Mouse (Mus musculus) ES-E14 (cell line): ENCODE results near the gene Fem1a. TPM values are rescaled to one million over a fixed set of nuclear protein-coding genes. Genes with fewer than 3 reads are reported as not detected.

Experiments used
- DNase-seq: peaks from one replicate; pipeline ENCODE4 v3.0.0-alpha.2; 2013; ENCODE audit warnings: low read depth, low spot score
- H3K27ac ChIP-seq: 2 replicates; pipeline ENCODE4 v1.5.1; 2012; ENCODE audit warnings: low read depth, mild to moderate bottlenecking, low read length, moderate library complexity, mixed read lengths; ENCODE audit not compliant: poor library complexity, insufficient read depth, severe bottlenecking
- H3K36me3 ChIP-seq: 2 replicates; pipeline ENCODE4 v1.6.1; 2012; ENCODE audit warnings: mild to moderate bottlenecking, low read length, moderate library complexity, mixed read lengths; ENCODE audit not compliant: control insufficient read depth, poor library complexity, insufficient read depth, severe bottlenecking
- H3K4me1 ChIP-seq, 2 experiments: fragments of 150-350 bp in 1 of 2; sonication (generic) in 1 of 2; 2 replicates each; pipeline ENCODE4 v1.6.1; 2012; ENCODE audit warnings: low read length in 2 of 2, mild to moderate bottlenecking in 1 of 2, mixed read lengths in 1 of 2; ENCODE audit not compliant: control insufficient read depth in 2 of 2, insufficient read depth in 2 of 2, poor library complexity in 1 of 2
- H3K4me3 ChIP-seq, 2 experiments: fragments of 150-350 bp in 1 of 2; sonication (generic) in 1 of 2; 2 replicates each; pipeline ENCODE4 v1.5.1; 2012; ENCODE audit warnings: low read length in 2 of 2, low read depth in 1 of 2, mild to moderate bottlenecking in 1 of 2, mixed read lengths in 1 of 2; ENCODE audit not compliant: insufficient read depth in 1 of 2, poor library complexity in 1 of 2, severe bottlenecking in 1 of 2
- H3K9ac ChIP-seq: 2 replicates; pipeline ENCODE4 v1.6.1; 2012; ENCODE audit warnings: low read depth, mild to moderate bottlenecking, low read length, mixed read lengths; ENCODE audit not compliant: poor library complexity, insufficient read depth, severe bottlenecking
- H3K9me3 ChIP-seq: fragments of 150-350 bp; sonication (generic); 2 replicates; pipeline ENCODE4 v1.6.1; 2012; ENCODE audit warnings: low read depth, mild to moderate bottlenecking, low read length; ENCODE audit not compliant: control insufficient read depth, insufficient read depth
- CHD2 ChIP-seq: IDR thresholded peaks from 2 replicates; pipeline ENCODE4 v1.6.1; 2014; ENCODE audit warnings: mild to moderate bottlenecking, low read depth, low read length, inconsistent platforms
- HCFC1 ChIP-seq: IDR thresholded peaks from 2 replicates; pipeline ENCODE4 v1.6.1; 2012; ENCODE audit warnings: low read length, inconsistent platforms, borderline replicate concordance; ENCODE audit not compliant: insufficient read depth
- MAFK ChIP-seq: IDR thresholded peaks from 2 replicates; pipeline ENCODE4 v1.6.1; 2014; ENCODE audit warnings: mild to moderate bottlenecking, low read depth, low read length, inconsistent platforms; ENCODE audit not compliant: insufficient read depth
- ZC3H11A ChIP-seq: IDR thresholded peaks from 2 replicates; pipeline ENCODE4 v1.6.1; 2012; ENCODE audit warnings: low read depth, mild to moderate bottlenecking, inconsistent platforms, low read length, borderline replicate concordance
- ZNF384 ChIP-seq: IDR thresholded peaks from 2 replicates; pipeline ENCODE4 v1.6.1; 2012; ENCODE audit warnings: low read depth, low read length, inconsistent platforms
- in situ Hi-C, 2 experiments: fragments of 600-800 bp; cut with MboI; formaldehyde crosslinking; loops; one replicate each; pipeline ENCODE4 v1.15.1; 2025; ENCODE audit warnings: low sequenced_read_pairs in 2 of 2, inconsistent platforms in 1 of 2; ENCODE audit not compliant: unreplicated experiment in 2 of 2
- total RNA-seq: library from RNA; depleted of rRNA; stranded (reverse); fragments of 300-350 nt; gene quantifications from 2 replicates; pipeline ENCODE4 v1.2.3, GENCODE M21; 2012

The Fem1a gene
- total RNA-seq, 1 experiment = 18.8 TPM

- no peaks in the 10 kb centered on the region; the same call in 1 of the 2 replicates for H3K36me3 ChIP-seq
- DNase-seq = no peak
- peaks cover 13 to 24% of the 10 kb centered on the region in 2 experiments for H3K4me1 ChIP-seq
- H3K4me3 ChIP-seq = no peak within 1 kb of the TSS; a peak in 1 of 4 replicates
- no peak within 1 kb of the TSS; the same call in 1 of the 2 replicates for H3K27ac ChIP-seq
- TF ChIP-seq ZC3H11A = no peak
- TF ChIP-seq CHD2 = no peak
- no peak for TF ChIP-seq MAFK
- TF ChIP-seq HCFC1 = no peak
- TF ChIP-seq ZNF384 = no peak
- H3K9me3 ChIP-seq = no peaks in the 10 kb centered on the region
- H3K9ac ChIP-seq = peak within 1 kb of the TSS; percentile 65; the same call in 1 of the 2 replicates
- in situ Hi-C loops = no loop called here
Measured at GRCm38 (mm10) chr17:56292531-56293222, 36.1 kb downstream of the Fem1a start, which contains the start of gene Plin3. Plin3 (minus strand) TSS chr17:56292873.

DNA sequence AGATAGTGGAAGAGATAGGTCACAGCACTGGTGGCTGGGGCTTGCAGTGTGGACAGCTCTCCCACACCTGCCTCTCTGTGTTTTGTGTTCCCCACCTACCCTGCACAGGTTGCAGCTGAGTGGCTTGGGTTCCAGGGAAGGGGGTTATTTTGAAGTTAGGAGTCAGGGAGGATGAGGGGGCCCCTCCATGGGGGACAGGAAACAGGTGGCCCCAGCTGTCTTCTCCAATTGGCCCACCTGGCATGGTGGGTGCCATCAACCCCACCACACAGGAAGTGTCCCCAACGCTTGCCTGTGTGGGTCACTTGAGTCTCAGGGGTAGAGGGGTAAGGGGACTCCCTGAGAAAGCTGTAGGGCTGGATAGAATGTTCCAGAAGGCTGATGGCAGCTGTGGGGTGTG is 36.7 kb downstream of the Fem1a start:
- Histone ChIP-seq H3K36me3 (no peaks in the 10 kb centered on the region), H3K9ac (no peak overlapping the region), H3K4me1 (peaks cover 12 to 19% of the 10 kb centered on the region in 2 experiments), H3K27ac (no peak overlapping the region), H3K9me3 (no peaks in the 10 kb centered on the region), H3K4me3 (no peak overlapping the region)
- in situ Hi-C loops = no loop called here
- TF ChIP-seq ZNF384 (no peak), HCFC1 (no peak), ZC3H11A (no peak), CHD2 (no peak), MAFK (no peak)
- DNase-seq = no peak

DNA sequence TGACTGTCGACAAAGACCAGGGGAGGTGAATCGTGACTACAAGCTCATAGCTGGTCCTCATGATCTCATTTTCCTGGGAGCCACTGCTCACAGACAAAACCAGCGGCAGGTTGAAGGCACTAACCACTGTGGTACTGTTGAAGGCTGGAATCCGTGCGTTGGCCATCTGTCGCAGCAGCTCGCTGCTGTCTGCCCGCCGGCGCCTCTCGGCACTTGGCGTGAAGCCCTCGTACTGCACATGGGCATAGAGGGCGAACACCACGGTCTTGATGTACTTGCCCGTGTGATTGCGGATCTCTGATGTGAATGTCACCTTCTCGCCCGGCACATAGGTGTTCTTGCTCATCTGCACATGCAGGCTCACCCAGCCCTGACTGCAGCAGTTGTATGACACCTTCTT is 37.6 kb downstream of the Fem1a start:
- no peak for TF ChIP-seq CHD2
- no peak for TF ChIP-seq MAFK
- TF ChIP-seq ZC3H11A = no peak
- TF ChIP-seq HCFC1 = no peak
- TF ChIP-seq ZNF384 = no peak
- in situ Hi-C loops = no loop called here
- Histone ChIP-seq H3K36me3 (no peaks in the 10 kb centered on the region), H3K4me1 (peaks cover 6 to 17% of the 10 kb centered on the region in 2 experiments), H3K27ac (no peak overlapping the region), H3K9ac (peak overlapping the region; percentile 41; the same call in 1 of the 2 replicates), H3K9me3 (no peaks in the 10 kb centered on the region), H3K4me3 (peak overlapping the region in 1 of 2 experiments; percentile 17; a peak in 1 of 4 replicates)
- no peak for DNase-seq

DNA sequence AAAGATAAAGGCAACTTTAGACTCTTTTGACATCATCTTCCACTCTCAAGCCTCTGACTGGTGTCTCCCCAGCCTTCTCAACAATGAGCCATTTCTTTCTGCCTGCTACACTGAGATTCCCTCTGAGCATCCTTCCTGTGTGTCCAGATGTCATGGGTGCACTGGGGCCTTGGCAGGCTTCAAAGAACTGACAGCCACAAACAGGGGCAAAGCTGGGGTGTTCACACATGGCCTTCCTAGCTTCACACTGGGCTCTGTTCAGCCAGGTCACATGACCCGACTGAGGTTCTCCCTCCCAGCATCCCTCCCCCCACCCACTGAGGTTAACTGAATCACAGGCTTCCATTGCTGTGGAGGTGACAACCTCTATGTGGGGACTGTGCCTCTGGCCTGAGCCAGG is 39.6 kb downstream of the Fem1a start:
- Histone ChIP-seq H3K36me3 (no peaks in the 10 kb centered on the region), H3K4me1 (peaks cover 1 to 27% of the 10 kb centered on the region in 2 experiments; a peak in 2 of 4 replicates), H3K9me3 (no peaks in the 10 kb centered on the region), H3K9ac (no peak overlapping the region), H3K27ac (no peak overlapping the region), H3K4me3 (no peak overlapping the region)
- no peak for TF ChIP-seq HCFC1
- no peak for TF ChIP-seq MAFK
- no peak for TF ChIP-seq ZC3H11A
- TF ChIP-seq CHD2 = no peak
- TF ChIP-seq ZNF384 = no peak
- no peak for DNase-seq
- in situ Hi-C loops = no loop called here
